22 mouse cellular contexts compared by ENCODE assay signal in genomic region chr2:163686886-163687285, GRCm38 (mm10). TPM values are rescaled to one million over a fixed set of nuclear protein-coding genes. Genes with fewer than 3 reads are reported as not detected.
DNase-seq lines count a peak whose midpoint lies in the region; ATAC-seq and TF ChIP-seq lines count a peak whose summit lies in the region.
"Had no signal": no experiment of that assay in that cellular context is flagged by ENCODE, and none has a peak within 500 bp of the region (broad histone marks: within the 10 kb centered on the region; RNA-seq: fewer than 3 reads in every experiment).

No protein-coding gene starts in this region.

- no peak for TF ChIP-seq POLR2A in spleen, adult 2 months (IDR thresholded peaks at IDR 0.05; ENCODE audit: low read depth, low read length)

- no peaks in the 10 kb centered on the region for H3K36me3 ChIP-seq in heart, embryonic 10.5 days
- H3K36me3 ChIP-seq in heart, postnatal 0 days (replicated peaks; ENCODE audit: control insufficient read depth, insufficient read depth, low read length), result no peaks in the 10 kb centered on the region
- no peaks in the 10 kb centered on the region for H3K36me3 ChIP-seq in spleen, adult 2 months (ENCODE audit: control insufficient read depth, insufficient read depth, low read length)
- H3K36me3 ChIP-seq: hindbrain, embryonic 13.5 days; intestine, embryonic 15.5 days; limb, embryonic 13.5 days had no signal

- H3K4me3 ChIP-seq in heart, embryonic 10.5 days, result no peak overlapping the region
- H3K4me3 ChIP-seq in heart, postnatal 0 days (ENCODE audit: low read depth, low read length), result no peak overlapping the region
- H3K4me3 ChIP-seq in spleen, adult 2 months (ENCODE audit: extremely low read depth, insufficient read depth, insufficient read length), result no peak overlapping the region
- H3K4me3 ChIP-seq: erythroblast, embryonic 14.5 days; hindbrain, embryonic 13.5 days; intestine, embryonic 15.5 days; limb, embryonic 13.5 days had no signal

- DNase-seq in adrenal gland, adult 2 months, result peak; percentile 56
- DNase-seq in adrenal gland, adult 8-10 months, result no peak
- DNase-seq in heart, embryonic 10.5 days (ENCODE audit: low spot score), result no peak
- DNase-seq in heart, adult 8-10 months (ENCODE audit: low spot score), result no peak
- no peak for DNase-seq in heart, postnatal 0 days (ENCODE audit: low spot score)
- no peak for DNase-seq in heart, adult 18-20 months
- DNase-seq in spleen, adult 2 months (ENCODE audit: low read depth in 1 of 2, low spot score in 2 of 2), result no peak
- DNase-seq in spleen, adult 18-20 months, result no peak
- DNase-seq: adrenal gland, postnatal 25 days; cerebellum, adult 8-10 months; gastrocnemius, postnatal 25 days; kidney, adult 9 months; kidney, postnatal 4 days; lung, adult 2 months; lung, postnatal 4 days had no signal

- no peaks in the 10 kb centered on the region for H3K27me3 ChIP-seq in heart, embryonic 10.5 days (ENCODE audit: insufficient read depth, poor library complexity, severe bottlenecking)
- no peaks in the 10 kb centered on the region for H3K27me3 ChIP-seq in heart, postnatal 0 days (ENCODE audit: control insufficient read depth, insufficient read depth, low read length)
- H3K27me3 ChIP-seq in spleen, adult 2 months (ENCODE audit: control insufficient read depth, insufficient read depth, low read length), result no peaks in the 10 kb centered on the region
- H3K27me3 ChIP-seq: hindbrain, embryonic 13.5 days; intestine, embryonic 15.5 days; limb, embryonic 13.5 days; Patski had no signal

- 89% methylated on average over 3 of the region's 3 CpGs for WGBS in heart, embryonic 10.5 days
- 63% methylated on average over 3 of the region's 3 CpGs for WGBS in heart, postnatal 0 days
- 91% methylated on average over 3 of the region's 3 CpGs for WGBS in spleen, adult 2 months

- ATAC-seq in heart, postnatal 0 days (ENCODE audit: insufficient read depth, low read depth), result no peak
- ATAC-seq: forebrain, embryonic 14.5 days; intestine, embryonic 15.5 days; midbrain, embryonic 16.5 days; Patski had no signal

- no peaks in the 10 kb centered on the region for H3K9me3 ChIP-seq in heart, embryonic 10.5 days
- H3K9me3 ChIP-seq in heart, postnatal 0 days (replicated peaks; ENCODE audit: control insufficient read depth, low read length), result no peaks in the 10 kb centered on the region
- H3K9me3 ChIP-seq: hindbrain, embryonic 13.5 days; intestine, embryonic 15.5 days; limb, embryonic 13.5 days had no signal

- peaks cover 78% of the 10 kb centered on the region for H3K4me1 ChIP-seq in heart, embryonic 10.5 days
- peaks cover 73% of the 10 kb centered on the region for H3K4me1 ChIP-seq in heart, postnatal 0 days (ENCODE audit: control insufficient read depth, insufficient read depth)
- H3K4me1 ChIP-seq in spleen, adult 2 months (ENCODE audit: control insufficient read depth, insufficient read depth, insufficient read length), result peaks cover 12% of the 10 kb centered on the region; the same call in 1 of the 2 replicates

- peak overlapping the region; percentile 36; the same call in 1 of the 2 replicates for H3K4me2 ChIP-seq in heart, postnatal 0 days (ENCODE audit: low read depth, low read length)
- H3K4me2 ChIP-seq: hindbrain, embryonic 13.5 days; limb, embryonic 13.5 days had no signal

- TF ChIP-seq CTCF in heart, postnatal 0 days (IDR thresholded peaks at IDR 0.05; ENCODE audit: low read depth), result no peak
- no peak for TF ChIP-seq CTCF in spleen, adult 2 months (IDR thresholded peaks at IDR 0.05; ENCODE audit: extremely low read depth, insufficient read depth, insufficient read length, insufficient replicate concordance)

- TF ChIP-seq EP300 in heart, postnatal 0 days (IDR thresholded peaks at IDR 0.05; ENCODE audit: low read depth), result no peak

- no peak overlapping the region for H3K9ac ChIP-seq in heart, postnatal 0 days (replicated peaks; ENCODE audit: low read depth, low read length)
- H3K9ac ChIP-seq: hindbrain, embryonic 13.5 days; intestine, embryonic 15.5 days; limb, embryonic 13.5 days had no signal

- H3K27ac ChIP-seq in heart, embryonic 10.5 days, result peak overlapping the region; percentile 90
- H3K27ac ChIP-seq in heart, postnatal 0 days (ENCODE audit: low read depth), result peak overlapping the region; percentile 98
- peak overlapping the region; percentile 13; the same call in 1 of the 2 replicates for H3K27ac ChIP-seq in spleen, adult 2 months (ENCODE audit: insufficient read depth, low read length)
- H3K27ac ChIP-seq: limb, embryonic 13.5 days had no signal

RNA-seq across cellular contexts. Expression of gene Pkig, which starts 28.7 kb away (rescaled TPM):
- total RNA-seq in adrenal gland, adult 2 months (2021), result 10 to 100 TPM; 37.1 to 49.1 TPM
- polyA plus RNA-seq in adrenal gland, adult 2 months (2012; rRNA removed), result 146 and 147 TPM in 2 replicates
- 10 to 100 TPM; 37.6 to 60.4 (median 57.4) TPM for total RNA-seq in adrenal gland, adult 8-10 months (2022)
- 226 and 259 TPM in 2 replicates for polyA plus RNA-seq in heart, embryonic 10.5 days (2016; fragmentation: Nextera tagmentation; extraction: Ambion mirVana)
- 100 to 1,000 TPM; 214 to 247 (median 224) TPM for total RNA-seq in heart, adult 8-10 months (2022)
- total RNA-seq in heart, postnatal 0 days (2014; rRNA removed; ENCODE audit: low replicate concordance), result 363 and 431 TPM in 2 replicates
- polyA plus RNA-seq in heart, postnatal 0 days (2015; fragmentation: Nextera tagmentation; extraction: Ambion mirVana), result 495 and 511 TPM in 2 replicates
- 100 to 1,000 TPM; 219 to 232 TPM for total RNA-seq in heart, adult 18-20 months (2021)
- polyA plus RNA-seq in spleen, adult 2 months (2012; rRNA removed), result 138 and 179 TPM in 2 replicates

RNA-seq across cellular contexts. Expression of gene Serinc3, which starts 42.0 kb away (rescaled TPM):
- total RNA-seq in adrenal gland, adult 2 months (2021), result 100 to 1,000 TPM; 482 to 621 TPM
- 402 and 442 TPM in 2 replicates for polyA plus RNA-seq in adrenal gland, adult 2 months (2012; rRNA removed)
- total RNA-seq in adrenal gland, adult 8-10 months (2022), result 100 to 1,000 TPM; 566 to 814 (median 738) TPM
- 51.1 and 55.2 TPM in 2 replicates for polyA plus RNA-seq in heart, embryonic 10.5 days (2016; fragmentation: Nextera tagmentation; extraction: Ambion mirVana)
- total RNA-seq in heart, adult 8-10 months (2022), result 100 to 1,000 TPM; 272 to 302 (median 297) TPM
- 181 and 193 TPM in 2 replicates for total RNA-seq in heart, postnatal 0 days (2014; rRNA removed; ENCODE audit: low replicate concordance)
- 61.3 and 62.4 TPM in 2 replicates for polyA plus RNA-seq in heart, postnatal 0 days (2015; fragmentation: Nextera tagmentation; extraction: Ambion mirVana)
- 100 to 1,000 TPM; 284 to 364 TPM for total RNA-seq in heart, adult 18-20 months (2021)
- 400 and 443 TPM in 2 replicates for polyA plus RNA-seq in spleen, adult 2 months (2012; rRNA removed)

Comparison
In these comparisons a context has a peak if more than half of its experiments do, and no peak if none do; other contexts are left out.
1. H3K27ac ChIP-seq: peak in every context shown above with its lines; median percentile 98 in heart, postnatal 0 days; 90 in heart, embryonic 10.5 days; 13 in spleen, adult 2 months.